Mouse (Mus musculus): ENCODE data around the gene Map3k10. TPM values are rescaled to one million over a fixed set of nuclear protein-coding genes. Genes with fewer than 3 reads are reported as not detected.

The Map3k10 gene
- total and polyA plus RNA-seq, 2 experiments: 10.0 to 20.1 TPM

GRCm38 (mm10) chr7:27654607-27655276 lies 19.7 kb downstream of the Map3k10 start:
- Histone ChIP-seq H3K4me3 (ENCODE audit: insufficient read depth, low read depth, low read length) (no peak overlapping the region), H3K79me2 (ENCODE audit: control insufficient read depth, insufficient read depth, low read length) (no peaks in the 10 kb centered on the region), H3K4me1 (ENCODE audit: control insufficient read depth, insufficient read depth, low read length) (no peaks in the 10 kb centered on the region), H3K36me3 (ENCODE audit: control insufficient read depth, insufficient read depth, low read length) (no peaks in the 10 kb centered on the region), H3K27ac (replicated peaks; ENCODE audit: insufficient read depth, low read depth, low read length) (no peak overlapping the region), H3K9ac (ENCODE audit: low read depth, low read length) (no peak overlapping the region), H3K27me3 (ENCODE audit: control insufficient read depth, insufficient read depth, low read length) (peaks cover 23% of the 10 kb centered on the region)
- peak; percentile 73 for TF ChIP-seq CTCF (IDR thresholded peaks at IDR 0.05; ENCODE audit: low read depth, low read length)
- TF ChIP-seq POLR2A (IDR thresholded peaks at IDR 0.05; ENCODE audit: extremely low read depth, insufficient read depth, low read length): no peak
- WGBS: 62% methylated on average over 20 of the region's 20 CpGs
- DNase-seq (ENCODE audit: extremely low read depth, low read depth, low spot score): peak; percentile 33

GRCm38 (mm10) chr7:27653681-27654437 lies 20.5 kb downstream of the Map3k10 start, which contains the start of gene Ttc9b:
Ttc9b (plus strand) TSS chr7:27653915.
- H3K27ac ChIP-seq (replicated peaks; ENCODE audit: insufficient read depth, low read depth, low read length): no peak within 1 kb of the TSS
- H3K9ac ChIP-seq (ENCODE audit: low read depth, low read length): no peak within 1 kb of the TSS
- no peak for DNase-seq (ENCODE audit: extremely low read depth, low read depth, low spot score)
- no peaks in the 10 kb centered on the region for H3K4me1 ChIP-seq (ENCODE audit: control insufficient read depth, insufficient read depth, low read length)
- TF ChIP-seq POLR2A (IDR thresholded peaks at IDR 0.05; ENCODE audit: extremely low read depth, insufficient read depth, low read length) (no peak), CTCF (IDR thresholded peaks at IDR 0.05; ENCODE audit: low read depth, low read length) (no peak)
- 7% methylated on average over 62 of the region's 62 CpGs for WGBS
- H3K27me3 ChIP-seq (ENCODE audit: control insufficient read depth, insufficient read depth, low read length): peaks cover 23% of the 10 kb centered on the region
- no peak within 1 kb of the TSS for H3K4me3 ChIP-seq (ENCODE audit: insufficient read depth, low read depth, low read length)
- H3K79me2 ChIP-seq (ENCODE audit: control insufficient read depth, insufficient read depth, low read length): no peaks in the 10 kb centered on the region
- H3K36me3 ChIP-seq (ENCODE audit: control insufficient read depth, insufficient read depth, low read length): no peaks in the 10 kb centered on the region

DNA sequence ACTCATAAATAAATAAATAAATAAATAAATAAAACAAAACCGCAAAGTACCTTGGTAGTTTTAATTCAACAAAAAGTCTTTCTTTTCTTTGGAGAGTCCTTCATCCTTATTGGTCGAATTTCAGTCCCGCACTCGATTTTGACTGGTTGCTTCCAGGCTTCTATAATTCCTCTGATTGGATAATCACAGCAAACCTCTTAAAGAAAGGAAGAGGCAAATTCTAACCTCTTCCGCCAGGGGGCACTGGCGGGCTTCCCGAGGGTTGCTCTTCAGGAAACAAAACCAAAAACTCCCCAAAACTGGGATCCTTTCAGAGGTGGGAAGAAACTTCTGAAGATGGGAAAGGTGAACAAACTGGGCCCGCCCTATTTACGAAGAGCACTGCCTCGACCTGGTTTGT lies 23.4 kb downstream of the Map3k10 start:
- no peak overlapping the region for H3K4me3 ChIP-seq (ENCODE audit: insufficient read depth, low read depth, low read length)
- TF ChIP-seq CTCF (IDR thresholded peaks at IDR 0.05; ENCODE audit: low read depth, low read length) (peak; percentile 82), POLR2A (IDR thresholded peaks at IDR 0.05; ENCODE audit: extremely low read depth, insufficient read depth, low read length) (no peak)
- no peaks in the 10 kb centered on the region for H3K79me2 ChIP-seq (ENCODE audit: control insufficient read depth, insufficient read depth, low read length)
- H3K4me1 ChIP-seq (ENCODE audit: control insufficient read depth, insufficient read depth, low read length): no peaks in the 10 kb centered on the region
- peak; percentile 62 for DNase-seq (ENCODE audit: extremely low read depth, low read depth, low spot score)
- H3K27me3 ChIP-seq (ENCODE audit: control insufficient read depth, insufficient read depth, low read length): peaks cover 23% of the 10 kb centered on the region
- 5% methylated on average over 10 of the region's 10 CpGs for WGBS
- H3K9ac ChIP-seq (ENCODE audit: low read depth, low read length): no peak overlapping the region
- no peak overlapping the region for H3K27ac ChIP-seq (replicated peaks; ENCODE audit: insufficient read depth, low read depth, low read length)
- no peaks in the 10 kb centered on the region for H3K36me3 ChIP-seq (ENCODE audit: control insufficient read depth, insufficient read depth, low read length)

GRCm38 (mm10) chr7:27649723-27650122 lies 24.7 kb downstream of the Map3k10 start:
- Histone ChIP-seq H3K79me2 (ENCODE audit: control insufficient read depth, insufficient read depth, low read length) (no peaks in the 10 kb centered on the region), H3K27ac (replicated peaks; ENCODE audit: insufficient read depth, low read depth, low read length) (no peak overlapping the region)

GRCm38 (mm10) chr7:27647281-27648002 lies 27.0 kb downstream of the Map3k10 start:
- WGBS: 82% methylated on average over 6 of the region's 6 CpGs
- H3K27me3 ChIP-seq (ENCODE audit: control insufficient read depth, insufficient read depth, low read length): no peaks in the 10 kb centered on the region; the same call in 1 of the 2 replicates
- H3K4me1 ChIP-seq (ENCODE audit: control insufficient read depth, insufficient read depth, low read length): no peaks in the 10 kb centered on the region
- H3K4me3 ChIP-seq (ENCODE audit: insufficient read depth, low read depth, low read length): no peak overlapping the region
- H3K79me2 ChIP-seq (ENCODE audit: control insufficient read depth, insufficient read depth, low read length): no peaks in the 10 kb centered on the region
- no peaks in the 10 kb centered on the region for H3K36me3 ChIP-seq (ENCODE audit: control insufficient read depth, insufficient read depth, low read length)
- DNase-seq (ENCODE audit: extremely low read depth, low read depth, low spot score): no peak
- H3K27ac ChIP-seq (replicated peaks; ENCODE audit: insufficient read depth, low read depth, low read length): no peak overlapping the region
- H3K9ac ChIP-seq (ENCODE audit: low read depth, low read length): no peak overlapping the region
- TF ChIP-seq POLR2A (IDR thresholded peaks at IDR 0.05; ENCODE audit: extremely low read depth, insufficient read depth, low read length) (no peak), CTCF (IDR thresholded peaks at IDR 0.05; ENCODE audit: low read depth, low read length) (no peak)

More at GRCm38 (mm10) chr7:27649723-27650122, 24.7 kb downstream of the Map3k10 start:
- no peak overlapping the region for H3K9ac ChIP-seq (ENCODE audit: low read depth, low read length)
- no peaks in the 10 kb centered on the region for H3K4me1 ChIP-seq (ENCODE audit: control insufficient read depth, insufficient read depth, low read length)
- DNase-seq (ENCODE audit: extremely low read depth, low read depth, low spot score): no peak
- 87% methylated on average over 11 of the region's 11 CpGs for WGBS
- H3K36me3 ChIP-seq (ENCODE audit: control insufficient read depth, insufficient read depth, low read length): no peaks in the 10 kb centered on the region
- H3K4me3 ChIP-seq (ENCODE audit: insufficient read depth, low read depth, low read length): no peak overlapping the region
- peaks cover 16% of the 10 kb centered on the region for H3K27me3 ChIP-seq (ENCODE audit: control insufficient read depth, insufficient read depth, low read length)
- no peak for TF ChIP-seq POLR2A (IDR thresholded peaks at IDR 0.05; ENCODE audit: extremely low read depth, insufficient read depth, low read length)
- TF ChIP-seq CTCF (IDR thresholded peaks at IDR 0.05; ENCODE audit: low read depth, low read length): no peak

Measured in liver, adult 2 months (tissue).